Mouse (Mus musculus) kidney, postnatal 14 days (tissue): ENCODE measurements at regions not wholly inside any gene's neighbourhood (a gene's known extent, or its start where the extent isn't known, plus 50 kb on each side); places are given as distances from the start of the nearest gene placed in this dataset.
"Not testable (repeated sequence)": the region's sequence is repeated elsewhere in the genome, so short reads cannot be mapped to it uniquely, and the experiment has no call there.

Experiments used
- DNase-seq: peaks from one replicate; pipeline ENCODE4 v3.0.0; 2022; ENCODE audit warnings: mixed read lengths

- no peak for DNase-seq
Observed at GRCm38 (mm10) chr6:37749016-37749415, 121.6 kb upstream of the Trim24 start.

GRCm38 (mm10) chr6:37750271-37750670, 120.3 kb upstream of the Trim24 start:
- no peak for DNase-seq

DNA sequence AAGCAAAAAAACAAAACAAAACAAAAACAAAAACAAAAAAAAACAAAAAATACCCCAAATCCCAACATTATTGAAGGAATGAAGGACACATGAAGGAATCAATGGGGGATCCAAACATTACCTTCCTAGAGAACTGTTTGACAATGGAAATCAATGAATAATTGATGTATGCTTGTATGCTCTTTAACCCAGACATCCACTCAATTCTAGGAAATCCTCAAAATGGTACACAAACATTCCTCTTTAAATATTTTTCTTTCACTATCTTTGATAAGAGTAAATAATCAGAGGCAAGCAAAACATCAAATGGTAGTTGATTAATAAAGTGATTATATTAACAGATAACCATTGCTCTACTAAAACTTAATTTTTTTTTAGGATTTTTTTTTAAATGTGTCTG, 118.9 kb upstream of the Trim24 start:
- no peak for DNase-seq

DNA sequence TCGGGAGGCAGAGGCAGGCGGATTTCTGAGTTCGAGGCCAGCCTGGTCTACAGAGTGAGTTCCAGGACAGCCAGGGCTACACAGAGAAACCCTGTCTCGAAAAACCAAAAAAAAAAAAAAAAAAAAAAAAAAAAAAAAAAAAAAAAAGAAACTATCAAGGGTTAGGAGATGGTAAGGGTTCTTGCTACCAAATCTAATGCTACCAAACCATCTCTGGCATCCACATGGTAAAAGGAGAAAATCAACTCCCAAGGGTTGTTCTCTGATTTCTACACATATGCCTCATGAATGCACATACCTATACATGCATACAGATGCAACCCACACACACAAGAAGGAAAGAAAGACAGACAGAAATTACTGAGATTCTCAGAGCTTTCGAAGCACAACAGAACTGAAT, 109.6 kb upstream of the Trim24 start:
- DNase-seq = not testable (repeated sequence)

DNA sequence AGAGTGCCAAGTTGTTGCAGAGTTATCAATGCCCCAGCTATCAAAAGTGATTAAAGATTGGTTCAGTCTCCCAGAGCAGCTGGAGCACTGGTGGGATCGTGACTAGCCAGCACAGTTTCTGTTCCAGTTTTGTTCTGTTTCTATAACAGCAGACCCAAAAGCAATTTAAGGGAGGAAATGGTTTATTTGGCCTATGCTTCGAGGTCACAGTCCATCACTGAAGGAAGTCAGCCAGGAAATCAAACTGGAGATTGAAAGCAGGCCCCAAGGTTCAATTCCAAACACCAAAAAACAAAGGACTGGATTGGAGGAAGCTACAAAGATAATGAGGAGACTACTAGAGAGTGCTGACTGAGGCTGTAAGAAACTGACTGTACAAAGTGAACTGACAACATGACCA, 107.6 kb upstream of the Trim24 start:
- DNase-seq = peak; percentile 16

DNA sequence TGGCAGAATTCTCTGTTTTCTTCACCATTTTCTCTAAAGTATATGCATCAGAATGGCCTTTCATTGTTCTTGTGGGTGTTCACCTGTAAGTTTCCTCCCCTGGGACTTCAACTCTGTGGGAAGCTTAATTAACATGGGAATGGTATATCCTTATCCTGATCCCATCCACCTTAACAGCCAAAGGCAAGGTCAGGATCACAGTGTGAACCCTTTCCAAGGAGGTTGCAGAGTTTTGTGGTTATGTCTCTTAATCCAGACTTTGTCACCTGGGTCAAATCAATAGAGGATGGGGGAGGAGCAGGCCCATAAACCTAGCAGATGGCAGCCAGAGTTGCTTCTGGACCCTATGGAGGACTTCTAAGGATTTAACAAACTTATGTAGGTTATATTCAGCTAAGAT, 102.9 kb upstream of the Trim24 start:
- DNase-seq = no peak

DNA sequence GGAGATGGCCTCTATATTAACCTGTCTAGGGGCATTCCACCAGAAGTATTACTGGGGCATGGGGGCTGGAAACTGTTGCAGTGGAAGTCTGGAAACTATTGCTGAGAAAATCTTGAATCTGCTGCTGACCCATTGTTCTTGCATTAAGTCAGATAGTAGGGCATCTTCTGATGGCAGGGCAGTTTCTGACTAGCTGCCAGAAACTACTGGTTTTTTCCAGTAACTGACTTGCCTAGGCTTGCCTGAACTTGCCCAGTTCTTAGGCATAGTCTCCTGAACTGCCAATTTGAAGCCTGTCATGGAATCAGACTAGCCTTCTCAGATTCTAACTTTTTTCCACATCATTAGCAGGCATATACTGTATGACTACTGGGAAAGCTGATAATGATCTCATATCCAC, 97.3 kb upstream of the Trim24 start:
- DNase-seq = no peak

- no peak for DNase-seq
Observed at GRCm38 (mm10) chr6:37775151-37775550, 95.5 kb upstream of the Trim24 start.

DNA sequence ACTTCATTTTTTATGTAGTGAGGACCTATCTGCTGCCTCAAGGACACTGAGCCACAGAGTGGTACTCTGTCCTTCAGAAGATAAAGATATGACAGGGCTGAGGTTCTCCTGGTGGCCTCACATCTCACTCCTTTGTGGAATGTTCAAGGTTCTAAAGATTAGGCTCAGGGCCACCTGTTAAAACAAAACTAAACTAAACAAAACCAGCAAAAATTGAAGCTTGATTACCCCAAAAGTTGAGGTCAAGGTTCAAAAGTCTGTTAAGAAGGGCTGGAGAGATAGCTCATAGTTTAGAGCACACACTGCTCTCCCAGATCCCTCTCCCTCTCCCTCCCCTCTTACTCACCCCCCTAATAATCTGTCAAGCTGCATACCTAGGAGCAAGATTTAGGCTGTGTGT, 90.7 kb upstream of the Trim24 start:
- DNase-seq = no peak

GRCm38 (mm10) chr6:37781894-37782293, 88.7 kb upstream of the Trim24 start:
- DNase-seq = no peak

- DNase-seq = not testable (repeated sequence)
Observed at GRCm38 (mm10) chr6:37785280-37785679, 85.3 kb upstream of the Trim24 start.

DNA sequence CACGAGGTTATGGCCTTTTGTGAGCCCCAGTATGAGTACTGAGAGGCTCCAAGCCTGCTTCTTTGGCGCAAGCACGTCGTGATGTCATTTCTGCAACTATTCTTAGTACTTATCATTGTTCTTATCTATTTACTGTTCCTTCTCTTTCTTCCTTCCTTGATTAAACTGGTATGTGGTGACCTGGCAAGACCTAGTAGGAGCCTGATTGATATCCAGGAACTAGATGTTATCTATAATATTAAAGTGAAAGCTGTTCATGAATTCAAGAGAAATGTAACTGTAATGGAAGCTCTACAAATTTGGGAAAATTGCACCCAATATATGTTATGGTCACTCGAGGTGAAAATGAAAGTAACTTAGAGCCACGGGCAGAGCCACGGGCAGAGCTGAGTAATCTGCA, 84.9 kb upstream of the Trim24 start:
- no peak for DNase-seq

GRCm38 (mm10) chr6:37787858-37788257, 82.8 kb upstream of the Trim24 start:
- not testable (repeated sequence) for DNase-seq

DNA sequence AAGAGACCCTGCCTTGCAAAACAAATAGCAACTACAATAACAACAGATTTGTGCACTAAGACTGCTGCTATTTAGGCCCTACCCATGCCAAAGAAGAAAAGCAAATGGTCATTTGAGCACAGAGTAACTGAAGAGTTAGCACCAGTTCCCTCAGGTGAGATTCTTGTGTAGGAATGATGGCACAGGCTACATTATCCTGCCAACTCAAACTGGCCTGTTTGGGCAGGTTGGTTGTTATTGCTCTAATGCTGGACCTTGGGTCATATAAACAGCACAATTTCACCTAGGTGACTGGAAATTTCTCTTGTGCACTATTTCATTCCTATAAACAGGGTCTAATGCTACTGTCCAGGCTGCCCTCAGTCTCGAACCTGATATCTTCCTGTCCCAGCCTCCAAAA, 79.7 kb upstream of the Trim24 start:
- no peak for DNase-seq

GRCm38 (mm10) chr6:37794211-37794610, 76.4 kb upstream of the Trim24 start:
- DNase-seq = peak; percentile 21

GRCm38 (mm10) chr6:37795001-37795400, 75.6 kb upstream of the Trim24 start:
- DNase-seq = no peak

DNA sequence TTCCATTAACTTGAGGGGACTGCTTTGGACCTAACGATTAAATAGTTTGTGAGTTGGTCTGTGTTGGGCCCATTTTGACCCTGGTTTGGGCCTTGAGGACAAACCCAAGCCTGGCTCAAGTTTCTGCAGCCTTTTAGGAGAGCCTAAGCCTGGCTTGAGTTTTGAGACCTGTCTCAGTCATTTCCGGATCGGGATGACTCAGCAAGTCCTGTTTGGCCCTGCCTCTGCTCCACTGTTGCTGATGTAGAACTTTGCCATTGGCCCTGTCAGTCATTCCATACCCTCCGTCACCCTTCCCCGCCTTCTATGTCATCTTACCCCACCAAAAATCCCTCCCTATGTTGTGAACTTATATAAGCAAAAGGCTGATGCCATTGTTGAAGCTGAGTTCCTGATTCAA, 67.4 kb upstream of the Trim24 start:
- DNase-seq = no peak

GRCm38 (mm10) chr6:37805896-37806295, 64.7 kb upstream of the Trim24 start:
- not testable (repeated sequence) for DNase-seq

DNA sequence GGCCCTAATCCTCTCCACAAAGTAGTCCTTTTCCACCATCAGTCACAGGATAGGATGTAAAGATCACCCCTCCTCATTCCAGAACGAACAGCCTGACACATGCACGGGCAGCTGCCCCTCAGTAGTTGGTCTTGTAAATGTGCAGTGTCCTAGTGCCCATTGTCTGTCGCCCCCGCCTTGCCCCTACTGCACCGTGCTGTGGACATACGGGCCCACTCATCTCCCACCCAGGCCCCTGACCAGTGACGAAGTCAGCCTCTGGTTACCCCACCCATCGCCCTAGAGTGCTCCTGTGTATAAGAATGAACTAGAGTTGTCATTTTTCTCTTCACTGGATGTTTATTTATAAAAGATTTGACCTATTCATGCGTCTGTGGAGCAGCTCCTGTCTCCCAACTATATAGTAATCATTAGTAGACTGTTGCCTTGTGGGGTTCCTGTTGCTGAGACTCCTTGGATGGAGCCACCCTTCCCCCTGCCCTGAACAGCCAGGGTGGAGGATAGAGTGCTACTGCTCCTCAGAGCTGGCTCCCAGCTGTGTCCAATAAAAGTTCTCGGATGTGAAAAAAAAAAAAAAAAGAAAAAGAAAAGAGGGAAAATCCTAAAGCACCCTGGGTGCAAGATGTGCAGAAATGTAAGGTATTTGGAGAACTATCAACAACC, 64.0 kb upstream of the Trim24 start:
- not testable (repeated sequence) for DNase-seq

DNA sequence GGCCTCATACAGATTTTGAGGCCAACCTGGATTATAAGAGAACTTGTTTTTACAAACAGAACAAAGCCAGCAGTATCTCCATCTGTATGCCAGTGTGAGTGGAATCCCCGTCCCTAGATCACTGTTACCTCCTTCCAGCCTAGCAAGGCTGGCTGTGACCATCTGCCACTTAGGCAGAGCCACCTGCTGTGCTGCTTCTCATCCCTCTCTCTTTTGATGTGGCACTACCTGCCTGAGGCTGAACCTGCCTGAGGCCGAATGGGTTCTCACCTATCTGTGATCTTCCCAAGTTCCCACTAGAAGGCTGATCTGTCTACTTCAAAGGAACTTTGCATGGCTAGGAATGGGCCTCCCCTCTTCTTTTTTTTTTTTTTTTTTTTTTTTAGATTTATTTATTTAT, 55.4 kb upstream of the Trim24 start:
- not testable (repeated sequence) for DNase-seq
